Mouse (Mus musculus) urinary bladder, adult 18-20 months (tissue): ENCODE data around the gene Vwa7.
"Not testable (repeated sequence)": the region's sequence is repeated elsewhere in the genome, so short reads cannot be mapped to it uniquely, and the experiment has no call there.

Source experiments
- DNase-seq, 2 experiments: peaks; one replicate each; pipeline ENCODE4 v3.0.0; 2022; ENCODE audit warnings: low spot score in 2 of 2, mixed read lengths in 2 of 2

The Vwa7 gene

DNA sequence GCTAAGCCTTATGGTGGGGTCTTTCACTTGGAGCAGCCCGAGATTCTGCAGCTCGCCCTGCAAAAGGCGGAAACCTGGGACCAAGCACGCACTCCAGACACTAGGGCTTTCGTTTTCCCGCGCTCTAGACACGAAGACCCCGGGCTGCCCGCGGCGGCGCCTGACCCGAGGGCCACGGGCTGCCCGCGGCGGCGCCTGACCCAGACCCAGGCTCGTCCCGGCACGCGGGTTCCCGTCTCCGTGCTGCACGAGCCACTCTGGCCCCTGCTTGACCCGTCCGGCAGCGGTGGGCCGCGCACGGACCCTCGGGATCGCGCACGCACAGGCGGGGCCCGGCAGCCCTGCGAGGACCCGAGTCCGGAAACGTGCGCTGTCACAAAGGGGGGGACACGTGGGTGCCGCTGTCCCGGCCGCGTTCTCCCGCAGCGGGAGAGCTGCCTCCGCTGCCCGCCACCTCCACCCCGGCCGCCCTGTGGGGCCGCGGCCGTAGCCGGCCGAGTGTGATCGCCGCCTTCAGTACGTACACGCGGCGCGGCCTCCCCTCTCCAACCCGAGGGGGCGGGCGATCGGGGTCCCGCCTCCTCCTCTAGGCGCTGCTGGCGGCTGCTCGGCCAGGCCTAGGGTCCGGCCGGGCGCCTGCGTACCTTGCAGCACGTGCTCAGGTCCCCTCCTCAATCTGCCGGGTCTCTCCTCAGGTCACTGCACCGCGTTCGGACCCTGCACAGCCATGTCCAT is 15.5 kb upstream of the Vwa7 start, which contains the start of gene Vars:
Vars (plus strand) TSS at position 271 of the 735 bp plus-strand sequence.
- peak; percentile 82 to 92 for DNase-seq

DNA sequence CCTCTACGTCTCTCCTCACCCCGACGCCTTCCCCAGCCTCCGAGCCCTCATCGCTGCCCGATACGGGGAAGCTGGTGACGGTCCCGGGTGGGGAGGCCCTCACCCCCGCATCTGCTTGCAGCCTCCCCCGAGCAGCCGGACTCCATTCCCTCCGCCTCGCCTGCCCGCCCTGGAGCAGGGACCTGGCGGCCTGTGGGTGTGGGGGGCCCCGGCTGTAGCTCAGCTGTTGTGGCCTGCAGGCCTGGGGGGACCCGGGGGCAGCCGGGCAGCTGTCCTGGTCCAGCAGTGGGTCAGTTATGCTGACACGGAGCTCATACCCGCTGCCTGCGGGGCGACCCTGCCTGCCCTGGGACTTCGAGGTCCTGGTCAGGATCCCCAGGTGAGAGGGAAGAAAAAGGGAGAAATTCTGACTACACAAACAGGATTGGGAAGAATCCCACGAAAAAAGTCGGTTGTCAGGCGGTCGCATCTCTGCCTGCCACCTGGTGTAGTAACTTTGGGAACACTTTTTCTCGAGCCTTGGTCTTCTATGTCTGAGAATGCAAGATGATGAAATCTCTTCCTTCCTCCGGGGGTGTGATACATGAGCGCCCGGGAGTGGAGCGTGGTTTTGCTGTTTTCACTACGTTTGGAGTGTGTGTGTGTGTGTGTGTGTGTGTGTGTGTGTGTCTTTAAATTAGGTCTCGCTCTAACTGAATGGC is 14.8 kb upstream of the Vwa7 start:
- no peak for DNase-seq

DNA sequence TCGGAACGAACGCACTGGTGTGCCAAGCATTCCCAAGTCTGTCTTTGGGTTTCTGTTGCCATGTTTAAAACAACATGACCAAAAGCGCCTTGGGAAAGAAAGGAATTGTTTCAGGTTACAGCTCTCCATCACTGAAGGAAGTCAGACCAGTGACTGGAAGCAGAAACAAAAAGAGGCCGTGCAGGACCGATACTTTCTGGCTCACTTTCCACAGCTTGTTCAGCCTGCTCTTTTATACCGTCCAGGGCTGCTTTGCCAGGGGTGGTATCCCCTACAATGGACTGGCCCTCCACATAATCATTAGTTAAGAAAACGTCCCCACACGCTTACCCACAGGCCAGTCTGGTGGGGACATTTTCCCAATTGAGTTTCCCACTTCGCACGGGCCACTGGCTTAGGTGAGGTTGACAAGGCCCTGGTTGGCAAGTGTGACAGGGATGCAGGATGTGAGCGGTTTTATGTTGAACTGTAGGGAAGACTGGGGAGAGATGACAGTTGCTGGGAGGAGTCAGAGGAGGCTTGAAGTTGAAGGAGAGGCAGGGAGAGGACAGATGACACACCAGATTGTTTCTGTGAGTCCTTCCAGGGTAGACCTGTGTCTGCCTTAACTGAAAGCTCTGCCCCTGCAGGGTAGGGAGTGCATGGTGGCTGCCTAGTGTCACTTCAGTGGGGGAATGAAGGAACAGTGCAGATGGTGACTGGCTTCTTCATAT is 14.1 kb upstream of the Vwa7 start:
- no peak for DNase-seq

DNA sequence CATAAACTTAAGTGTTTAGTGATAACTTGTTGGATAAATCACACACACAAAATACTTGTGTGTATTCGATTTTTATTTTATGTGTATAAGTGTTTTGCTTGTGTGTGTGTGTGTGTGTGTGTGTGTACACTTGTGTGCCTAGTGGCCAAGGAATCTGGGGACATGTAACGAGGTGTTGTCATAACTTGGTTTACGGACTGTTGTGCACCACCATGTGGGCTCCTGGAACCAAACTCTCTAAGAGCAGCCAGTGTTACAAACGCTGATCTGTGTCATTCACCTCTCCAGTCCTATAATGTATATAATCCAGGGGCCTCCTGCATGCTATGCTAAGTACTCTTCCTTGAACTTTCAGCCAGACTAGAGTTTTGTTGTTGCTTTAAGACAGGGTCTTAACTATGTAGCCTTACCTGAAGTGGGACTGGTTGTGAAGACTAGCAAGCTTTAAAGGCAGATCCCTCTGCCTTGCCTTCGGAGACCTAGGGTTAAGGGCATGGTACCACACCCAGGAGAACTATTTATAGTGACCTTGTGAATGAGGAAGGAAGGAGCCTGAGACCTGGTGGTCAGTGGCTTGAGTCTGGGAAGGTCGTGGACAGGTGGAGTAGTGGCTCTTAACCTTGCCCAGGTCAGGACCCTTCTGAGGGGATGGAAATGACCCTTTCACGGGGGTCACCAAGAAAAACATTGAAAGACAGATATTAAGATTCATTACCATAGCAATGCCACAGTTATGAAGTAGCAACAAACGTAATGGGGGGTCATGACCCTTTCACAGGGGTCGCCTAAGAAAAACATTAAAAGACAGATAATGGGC is 13.1 kb upstream of the Vwa7 start:
- DNase-seq, result no peak

DNA sequence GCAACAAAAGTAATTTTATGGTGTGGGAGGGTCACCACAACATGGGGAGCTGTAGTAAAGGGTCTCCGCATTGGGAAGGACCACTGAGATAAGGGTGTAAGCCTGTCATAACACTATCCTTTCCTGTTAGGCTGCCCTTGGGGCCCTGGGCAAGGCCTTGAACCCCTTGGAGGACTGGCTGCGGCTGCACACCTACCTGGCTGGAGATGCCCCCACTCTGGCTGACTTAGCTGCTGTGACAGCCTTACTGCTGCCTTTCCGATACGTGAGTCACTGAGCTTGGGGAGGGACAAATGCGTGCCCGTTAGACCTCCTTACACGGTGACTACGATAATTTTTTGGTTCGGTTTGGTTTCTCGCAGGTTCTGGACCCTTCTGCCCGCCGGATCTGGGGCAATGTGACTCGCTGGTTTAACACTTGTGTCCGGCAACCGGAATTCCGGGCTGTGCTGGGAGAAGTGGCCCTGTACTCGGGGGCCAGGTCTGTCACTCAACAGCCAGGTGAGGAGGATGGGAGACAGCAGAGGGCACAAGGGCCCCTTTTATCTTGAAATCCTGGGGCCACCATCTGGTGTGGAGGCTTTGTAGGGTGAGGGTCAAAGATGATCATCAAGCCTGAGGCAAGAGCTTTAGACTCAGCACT is 12.2 kb upstream of the Vwa7 start:
- no peak for DNase-seq

DNA sequence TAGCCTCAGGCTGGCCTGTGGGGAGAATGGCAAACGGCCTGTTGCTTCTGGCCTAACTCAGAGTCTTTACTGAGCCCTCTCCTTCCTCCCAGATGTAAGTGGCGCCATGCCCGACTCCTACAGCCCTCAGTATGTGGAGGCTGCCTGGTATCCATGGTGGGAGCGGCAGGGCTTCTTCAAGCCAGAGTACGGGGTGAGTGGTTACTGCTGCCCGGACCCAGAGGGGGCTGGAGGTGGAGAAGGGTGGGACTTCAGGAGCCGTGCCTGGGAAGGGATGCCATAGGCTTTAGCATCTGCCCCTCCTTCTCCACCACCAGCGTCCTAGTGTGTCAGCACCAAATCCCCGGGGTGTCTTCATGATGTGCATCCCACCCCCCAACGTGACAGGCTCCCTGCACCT is 11.2 kb upstream of the Vwa7 start:
- no peak for DNase-seq

DNA sequence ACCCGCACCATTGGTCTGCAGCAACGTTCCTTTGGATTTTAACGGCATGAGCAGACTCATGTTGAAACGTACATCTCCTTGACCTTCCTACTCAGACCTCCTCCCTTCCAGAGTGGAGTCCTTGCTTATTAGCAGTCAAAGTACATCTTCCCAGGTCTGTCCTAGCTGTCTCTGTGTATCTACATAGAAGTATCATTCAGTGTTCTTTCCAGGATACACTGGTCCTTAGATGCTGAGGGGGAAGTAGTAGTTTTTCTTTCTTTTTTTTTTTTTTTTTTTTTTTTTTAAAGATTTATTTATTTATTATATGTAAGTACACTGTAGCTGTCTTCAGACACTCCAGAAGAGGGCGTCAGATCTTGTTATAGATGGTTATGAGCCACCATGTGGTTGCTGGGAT is 10.5 kb upstream of the Vwa7 start:
- not testable (repeated sequence) for DNase-seq

DNA sequence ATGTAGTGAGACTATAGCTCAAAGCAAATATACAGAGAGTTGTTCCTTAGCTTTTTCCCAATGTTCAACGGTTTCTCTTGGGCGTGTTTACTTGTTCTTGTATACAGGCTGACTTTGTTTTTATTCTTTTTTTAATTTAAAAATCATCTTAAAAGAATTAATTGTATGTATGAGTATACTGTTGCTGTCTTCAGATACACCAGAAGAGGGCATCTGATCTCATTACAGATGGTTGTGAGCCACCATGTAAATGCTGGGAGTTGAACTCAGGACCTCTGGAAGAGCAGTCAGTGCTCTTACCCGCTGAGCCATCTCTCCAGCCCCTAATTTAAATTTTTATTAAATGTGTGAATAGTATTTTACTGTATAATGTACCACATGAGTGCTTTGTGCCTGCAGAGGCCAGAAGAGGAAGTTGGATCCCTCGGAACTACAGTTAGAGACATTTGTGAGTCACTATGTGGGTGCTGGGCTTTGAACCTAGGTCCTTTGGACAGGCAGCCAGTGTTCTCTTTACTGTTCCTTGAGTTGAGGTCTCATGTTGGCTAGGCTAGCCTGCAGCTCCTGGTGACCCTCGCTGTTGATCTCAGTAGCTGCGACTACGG is 8.9 kb upstream of the Vwa7 start:
- no peak for DNase-seq

DNA sequence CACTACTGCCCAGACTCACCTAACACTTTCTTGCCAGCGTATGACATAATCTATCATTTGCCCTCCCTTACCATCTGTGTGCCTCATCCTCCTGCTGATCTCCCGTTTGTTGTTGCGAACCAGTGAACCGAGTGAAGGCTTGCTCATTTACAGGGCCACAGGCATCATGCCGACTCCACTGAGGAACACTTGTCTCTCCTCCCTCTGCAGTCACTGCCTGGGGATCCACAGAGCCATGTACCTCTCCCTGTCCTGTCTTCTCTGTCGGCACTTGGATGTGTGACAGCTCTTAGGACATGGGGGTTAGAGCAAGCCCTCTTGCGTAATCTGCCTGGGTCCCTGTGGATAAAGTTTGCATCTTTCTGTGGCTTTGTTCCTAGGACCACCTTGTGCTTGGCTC is 6.8 kb upstream of the Vwa7 start:
- DNase-seq, result no peak

DNA sequence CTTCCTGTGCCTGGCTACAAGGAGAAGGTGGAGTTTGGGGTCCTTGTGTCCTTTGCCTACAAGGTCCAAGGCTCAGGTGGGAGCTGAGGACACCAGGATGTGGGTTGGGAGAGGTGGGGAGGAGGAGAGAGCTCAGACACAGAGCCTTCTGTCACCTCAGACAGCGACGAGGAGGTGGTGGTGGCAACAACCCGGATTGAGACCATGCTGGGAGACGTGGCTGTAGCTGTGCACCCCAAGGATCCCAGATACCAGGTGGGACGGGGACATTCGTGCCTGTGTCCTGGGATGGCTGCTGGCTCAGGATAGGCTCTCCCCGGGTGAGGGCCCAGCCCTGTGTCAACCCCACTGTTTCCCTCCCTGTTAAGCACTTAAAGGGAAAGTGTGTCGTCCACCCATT is 4.9 kb upstream of the Vwa7 start:
- no peak for DNase-seq

DNA sequence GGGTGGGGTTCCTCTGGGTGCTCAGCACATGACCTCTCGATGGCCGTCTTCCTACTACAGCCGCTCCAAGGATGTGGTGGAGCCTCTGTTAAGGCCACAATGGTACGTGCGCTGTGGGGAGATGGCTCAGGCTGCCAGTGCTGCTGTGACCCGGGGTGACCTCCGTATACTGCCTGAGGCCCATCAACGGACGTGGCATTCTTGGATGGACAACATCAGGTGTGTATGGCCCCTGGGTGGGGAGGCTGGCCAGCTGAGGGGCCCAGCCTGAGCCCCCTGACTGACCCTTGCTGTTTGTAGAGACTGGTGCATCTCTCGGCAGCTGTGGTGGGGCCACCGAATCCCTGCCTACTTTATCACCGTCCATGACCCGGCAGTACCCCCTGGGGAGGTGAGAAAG is 3.9 kb upstream of the Vwa7 start:
- no peak for DNase-seq

DNA sequence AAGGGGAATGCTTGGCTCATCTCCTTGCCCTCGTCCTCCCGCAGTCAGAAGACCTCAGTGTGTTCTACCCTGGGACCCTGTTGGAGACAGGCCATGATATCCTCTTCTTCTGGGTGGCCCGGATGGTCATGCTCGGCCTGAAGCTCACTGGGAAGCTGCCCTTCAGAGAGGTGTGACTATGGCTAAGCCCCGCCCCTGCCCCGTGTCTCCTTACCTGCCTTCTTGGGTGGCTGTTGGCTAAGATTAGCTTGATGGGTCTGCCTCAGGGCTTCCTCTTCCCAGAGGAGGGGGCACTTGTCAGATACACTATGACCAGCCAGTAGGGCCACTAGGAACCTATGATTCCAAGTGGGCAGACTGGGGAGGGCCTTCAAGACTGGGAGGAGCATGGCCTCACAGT is 3.2 kb upstream of the Vwa7 start:
- DNase-seq, result no peak

DNA sequence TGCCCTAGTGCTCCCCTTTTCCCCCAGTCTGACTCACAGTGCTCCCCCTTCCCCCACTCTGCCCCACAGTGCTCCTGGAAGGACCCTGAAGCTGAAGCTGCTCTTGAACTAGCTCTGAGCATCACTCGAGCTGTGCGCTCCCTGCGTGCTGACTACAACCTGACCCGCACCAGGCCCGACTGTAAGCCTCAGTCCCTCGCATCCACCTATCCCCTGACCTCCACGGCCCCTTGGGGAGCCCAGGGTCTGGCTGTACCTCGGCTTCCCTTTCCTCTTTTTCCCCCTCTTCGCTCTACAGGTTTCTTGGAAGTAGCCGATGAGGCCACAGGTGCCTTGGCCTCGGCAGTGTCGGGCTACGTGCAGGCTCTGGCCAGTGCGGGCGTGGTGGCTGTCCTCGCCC is 1.1 kb upstream of the Vwa7 start:
- no peak for DNase-seq

DNA sequence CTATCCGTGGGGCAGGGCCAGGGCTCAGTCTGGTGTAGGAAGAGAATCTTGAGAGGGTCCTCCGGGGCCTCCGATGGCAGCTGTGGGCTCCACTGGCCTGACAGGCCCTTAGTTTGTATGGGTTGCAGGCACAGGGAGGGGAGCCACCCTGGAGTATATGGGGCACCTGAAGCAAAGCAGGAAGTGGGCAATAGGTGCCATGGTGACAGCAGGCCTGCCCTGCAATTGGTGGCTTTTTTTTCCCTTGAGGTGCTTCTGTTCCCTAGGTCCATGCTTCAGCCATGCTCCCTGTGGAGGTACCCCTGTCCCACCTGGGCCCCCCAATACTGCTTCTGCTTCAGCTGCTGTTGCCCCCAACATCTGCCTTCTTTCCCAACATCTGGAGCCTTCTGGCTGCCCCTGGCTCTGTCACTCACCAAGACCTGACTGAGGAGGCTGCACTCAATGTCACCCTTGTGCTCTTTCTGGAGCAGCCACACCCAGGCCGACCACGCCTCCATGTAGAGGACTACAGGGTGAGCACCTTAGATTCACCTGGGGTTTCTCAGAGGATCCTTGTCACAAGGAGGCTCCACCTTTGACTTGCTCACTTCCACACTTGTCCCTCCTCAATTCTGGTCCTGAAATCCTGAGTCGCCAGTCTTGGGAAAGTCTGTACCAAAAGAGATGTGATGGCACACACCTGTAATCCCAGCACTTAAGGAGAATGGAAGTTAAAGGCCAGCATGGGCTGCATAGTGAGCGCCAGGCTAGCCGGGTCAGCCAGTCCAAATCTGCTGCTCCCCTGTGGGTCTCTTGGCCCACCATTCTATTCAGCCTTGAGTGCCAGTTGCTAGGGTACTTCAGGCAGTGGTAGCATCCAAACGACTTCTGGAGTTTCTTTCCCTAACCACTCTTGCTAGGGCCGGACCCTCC is 669 bp downstream of the Vwa7 start:
- DNase-seq, result peak in 1 of 2 experiments; percentile 29

DNA sequence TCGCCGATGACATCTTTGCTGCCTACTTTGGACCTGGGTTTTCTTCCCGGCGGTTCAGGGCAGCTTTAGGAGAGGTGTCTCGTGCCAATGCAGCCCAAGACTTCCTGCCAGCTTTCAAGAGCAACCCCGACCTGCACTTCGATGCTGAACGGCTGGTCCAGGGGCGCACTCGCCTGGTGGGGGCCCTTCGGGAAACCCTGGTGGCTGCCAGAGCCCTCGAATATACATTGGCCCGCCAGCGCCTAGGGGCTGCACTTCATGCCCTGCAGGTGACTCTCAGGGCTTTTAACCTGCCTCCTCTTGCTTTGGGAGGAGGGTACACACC is 1.3 kb downstream of the Vwa7 start:
- no peak for DNase-seq

DNA sequence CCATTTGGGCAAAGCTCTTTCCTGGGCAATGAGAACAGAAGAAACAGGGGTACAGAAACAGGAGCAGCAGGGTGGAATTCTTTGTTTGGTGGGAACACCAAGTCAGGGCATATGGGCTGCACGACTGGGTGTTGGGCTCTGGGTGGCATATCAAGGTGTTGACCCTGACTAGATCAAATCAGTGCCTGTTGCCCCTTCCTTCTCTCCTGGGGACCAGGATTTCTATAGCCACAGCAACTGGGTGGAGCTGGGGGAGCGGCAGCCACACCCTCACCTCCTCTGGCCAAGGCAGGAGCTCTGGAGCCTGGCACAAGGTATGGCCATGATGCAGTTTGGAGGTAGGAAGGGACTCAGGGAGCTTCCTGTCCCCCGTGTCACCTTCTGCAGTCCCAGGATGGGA is 1.8 kb downstream of the Vwa7 start:
- DNase-seq, result no peak

DNA sequence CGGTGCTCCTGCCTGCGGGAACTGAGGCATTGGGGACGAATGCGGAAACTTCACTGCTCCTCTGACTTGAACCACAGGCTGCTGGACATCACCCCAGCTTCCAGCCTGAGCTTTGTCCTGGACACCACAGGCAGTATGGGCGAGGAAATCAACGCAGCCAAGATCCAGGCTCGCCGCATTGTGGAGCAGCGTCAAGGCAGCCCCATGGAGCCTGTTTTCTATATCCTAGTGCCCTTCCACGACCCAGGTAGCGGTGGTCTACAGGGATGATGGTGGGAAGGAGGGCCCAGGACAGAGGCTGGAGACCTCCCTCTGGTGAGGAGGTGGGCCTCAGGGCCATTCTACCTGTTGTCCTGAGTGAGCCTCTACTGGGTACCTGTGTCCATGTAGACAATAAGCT is 3.5 kb downstream of the Vwa7 start:
- no peak for DNase-seq

DNA sequence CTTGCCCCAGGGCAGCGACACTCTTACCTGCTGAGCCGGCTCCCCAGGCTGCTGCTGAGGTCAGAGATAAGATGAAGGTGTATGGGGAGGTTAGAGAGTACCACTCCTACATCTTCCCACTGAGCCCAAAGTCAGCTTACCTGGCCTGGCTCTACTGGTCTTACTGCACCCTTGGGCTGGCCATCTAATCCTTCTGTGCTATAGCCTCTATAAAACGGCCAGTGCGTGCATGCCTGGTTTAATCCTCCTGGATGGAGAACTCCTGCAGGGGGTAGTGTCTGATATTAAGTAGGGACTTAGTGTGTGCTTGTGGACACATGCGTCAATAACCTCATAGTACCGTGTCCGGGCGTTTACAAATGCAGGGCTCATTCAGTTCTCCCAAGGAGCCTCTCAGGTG is 4.2 kb downstream of the Vwa7 start:
- DNase-seq, result no peak

DNA sequence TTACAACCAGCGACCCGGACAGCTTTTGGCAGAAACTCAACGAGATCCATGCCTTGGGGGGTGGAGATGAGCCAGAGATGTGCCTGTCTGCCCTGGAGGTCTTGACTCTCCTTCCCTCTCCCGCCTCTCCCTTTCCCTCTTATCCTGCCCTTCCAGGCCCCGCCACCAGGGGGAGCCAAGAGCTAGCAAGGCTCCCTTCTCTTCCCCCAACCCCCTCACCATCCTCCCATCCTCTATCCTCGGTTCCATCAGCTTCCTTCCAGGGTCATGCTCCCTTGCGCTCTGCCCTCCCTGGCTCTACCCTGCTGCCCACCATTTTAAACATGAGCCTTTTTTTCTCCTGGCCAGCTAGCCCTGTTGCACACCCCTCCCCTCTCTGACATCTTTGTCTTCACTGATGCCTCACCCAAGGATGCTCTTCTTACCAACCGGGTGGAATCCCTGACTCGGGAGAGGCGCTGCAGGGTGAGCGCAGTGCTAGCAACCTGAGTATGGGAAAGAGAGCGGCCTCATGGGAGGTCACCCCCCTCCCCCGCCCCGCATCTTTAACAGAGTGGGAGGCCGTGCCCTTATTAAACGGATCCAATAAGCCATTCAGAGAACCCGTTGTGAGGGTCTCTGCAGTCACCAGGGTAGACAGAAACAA is 4.9 kb downstream of the Vwa7 start:
- DNase-seq, result peak; percentile 74 to 83
